Mouse (Mus musculus): ENCODE data around the gene Cnksr1. TPM values are rescaled to one million over a fixed set of nuclear protein-coding genes. Genes with fewer than 3 reads are reported as not detected.
"Not testable (repeated sequence)": the region's sequence is repeated elsewhere in the genome, so short reads cannot be mapped to it uniquely, and the experiment has no call there.

Cnksr1 gene
- 0.35 and 0.68 TPM in 2 replicates for polyA plus RNA-seq (2012; rRNA removed)

DNA sequence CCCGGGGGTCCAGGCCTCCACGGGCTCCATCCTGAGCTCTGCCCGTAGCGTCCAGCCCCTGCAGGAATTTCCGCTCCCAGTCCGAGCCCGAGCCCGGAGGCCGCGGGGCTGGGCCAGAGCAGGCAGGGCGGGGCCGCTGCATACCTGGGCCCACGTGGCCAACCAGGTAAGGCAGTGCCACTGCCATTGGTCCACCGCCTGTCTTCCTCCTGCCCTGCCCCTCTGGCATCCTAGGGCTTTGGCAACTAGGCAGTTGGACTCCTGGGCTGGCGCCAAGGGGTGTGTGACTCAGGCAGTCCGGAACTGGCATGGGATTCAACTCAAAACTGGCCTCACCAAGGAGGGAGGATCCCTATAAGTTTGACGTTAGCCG, at the start of gene Cnksr1:
Gene Cnksr1 (minus strand): TSS at position 121 of the 373 bp plus-strand sequence.
- no peak within 1 kb of the TSS for H3K4me3 ChIP-seq (ENCODE audit: insufficient read depth, low read length)
- H3K4me1 ChIP-seq (ENCODE audit: control insufficient read depth, insufficient read depth, low read length): peaks cover 3% of the 10 kb centered on the region; the same call in 1 of the 2 replicates
- no peak within 1 kb of the TSS for H3K27ac ChIP-seq (ENCODE audit: insufficient read depth, low read length)
- TF ChIP-seq POLR2A (IDR thresholded peaks at IDR 0.05; ENCODE audit: extremely low read depth, insufficient read depth, low read length) (no peak), CTCF (IDR thresholded peaks at IDR 0.05; ENCODE audit: extremely low read depth, insufficient read depth, low read length) (no peak)

DNA sequence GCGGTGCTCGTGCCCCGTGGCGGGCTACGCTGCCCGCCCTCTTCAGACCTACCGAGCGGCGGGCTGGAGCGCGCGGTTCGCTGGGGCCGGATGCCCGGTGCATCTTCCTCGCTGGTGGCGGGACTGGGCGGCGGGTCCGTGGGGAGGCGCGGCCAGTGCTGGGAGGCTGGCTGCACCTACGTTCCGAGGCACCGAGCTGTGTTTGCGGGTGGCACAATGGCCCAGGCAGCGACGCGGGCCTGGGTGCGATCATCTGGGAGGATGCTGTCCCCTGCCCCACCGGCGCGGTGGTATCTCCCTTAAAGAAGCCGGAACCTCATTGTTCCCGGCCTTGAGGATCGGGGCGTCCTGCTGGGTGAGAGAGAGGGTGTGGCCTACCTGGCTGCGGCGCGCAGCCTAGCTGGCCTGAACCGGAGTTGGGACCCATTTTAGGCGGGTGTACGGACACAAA, 49.4 kb upstream of the Cnksr1 start, which contains the start of gene Pdik1l:
Gene Pdik1l (minus strand): TSS at position 321 of the 451 bp plus-strand sequence.
- peak within 1 kb of the TSS; percentile 72 for H3K4me3 ChIP-seq (ENCODE audit: insufficient read depth, low read length)
- H3K4me1 ChIP-seq (ENCODE audit: control insufficient read depth, insufficient read depth, low read length): peaks cover 4% of the 10 kb centered on the region
- TF ChIP-seq CTCF (IDR thresholded peaks at IDR 0.05; ENCODE audit: extremely low read depth, insufficient read depth, low read length) (no peak), POLR2A (IDR thresholded peaks at IDR 0.05; ENCODE audit: extremely low read depth, insufficient read depth, low read length) (0 out of 2 replicates have a peak, but pooled peaks have one; percentile 23)
- H3K27ac ChIP-seq (ENCODE audit: insufficient read depth, low read length): peak within 1 kb of the TSS; percentile 98

DNA sequence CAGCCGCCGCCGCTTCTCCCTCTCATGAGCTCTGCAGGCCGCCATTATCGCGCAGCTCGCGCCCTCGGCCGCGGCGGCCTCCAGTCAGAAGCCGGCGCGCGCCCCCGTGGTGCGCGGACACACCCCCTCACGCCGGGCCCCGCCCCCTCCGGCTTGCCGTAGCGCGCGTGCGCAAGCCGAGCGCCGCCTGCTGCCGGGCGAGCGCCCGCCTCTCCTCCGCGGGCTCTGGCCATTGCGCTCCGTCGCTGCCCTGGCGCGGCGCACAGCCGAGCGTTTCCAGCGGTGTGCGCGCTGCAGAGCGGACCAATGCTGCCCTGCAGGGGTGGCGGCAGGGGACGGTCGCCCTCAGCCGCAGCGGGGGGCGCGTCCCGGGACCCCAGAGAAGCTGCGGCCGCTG, 49.0 kb upstream of the Cnksr1 start:
- Histone ChIP-seq H3K4me1 (ENCODE audit: control insufficient read depth, insufficient read depth, low read length) (peaks cover 4% of the 10 kb centered on the region), H3K27ac (ENCODE audit: insufficient read depth, low read length) (peak overlapping the region; percentile 98), H3K4me3 (ENCODE audit: insufficient read depth, low read length) (peak overlapping the region; percentile 72)
- TF ChIP-seq CTCF (IDR thresholded peaks at IDR 0.05; ENCODE audit: extremely low read depth, insufficient read depth, low read length): no peak
- peak; percentile 69 for TF ChIP-seq POLR2A (IDR thresholded peaks at IDR 0.05; ENCODE audit: extremely low read depth, insufficient read depth, low read length)

DNA sequence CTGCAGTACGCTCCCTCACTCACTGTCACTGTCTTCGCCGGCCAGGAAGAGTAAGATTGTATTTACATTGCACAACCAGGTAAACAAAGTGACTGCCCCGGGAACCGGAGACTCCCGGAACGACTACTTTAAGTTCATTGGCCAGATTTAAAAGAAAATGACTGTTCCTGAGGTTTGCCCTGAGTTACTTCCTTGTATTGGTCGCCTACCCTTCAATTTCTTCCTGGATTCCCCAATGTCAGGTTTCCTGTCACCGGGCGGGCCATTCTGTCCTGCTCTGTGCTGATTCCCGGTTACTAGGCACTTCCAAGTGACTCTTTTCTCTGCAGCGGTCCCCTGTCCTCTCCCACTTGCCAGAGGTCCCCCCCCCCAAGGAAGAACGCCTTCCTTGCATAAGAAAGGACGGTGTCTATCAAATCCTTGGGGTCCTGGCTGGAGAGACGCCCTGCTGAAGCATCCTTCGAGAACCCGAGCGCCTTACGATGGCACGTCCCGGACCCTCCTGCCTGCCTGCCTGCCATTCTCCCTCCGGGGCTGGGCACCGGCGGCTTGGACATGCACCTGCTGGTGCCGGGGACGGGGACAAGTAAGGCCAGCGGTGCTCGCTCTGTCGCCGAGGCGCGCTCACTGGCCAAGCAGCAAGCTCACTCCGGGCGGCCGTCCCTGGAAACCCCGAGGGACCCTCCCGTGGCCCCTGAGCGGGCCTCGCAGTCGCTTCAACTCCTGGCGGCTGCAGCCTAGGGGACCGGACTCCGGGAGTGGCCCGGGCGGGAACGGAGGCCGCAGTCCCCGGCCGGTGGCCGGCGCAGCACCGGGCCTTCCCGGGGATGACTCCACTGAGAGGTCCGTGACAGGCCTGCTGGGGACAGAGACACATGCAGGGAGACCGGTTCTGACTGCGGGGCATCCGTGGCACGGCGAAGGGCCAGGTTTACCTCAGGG, 48.3 kb upstream of the Cnksr1 start:
- Histone ChIP-seq H3K27ac (ENCODE audit: insufficient read depth, low read length) (no peak overlapping the region), H3K4me3 (ENCODE audit: insufficient read depth, low read length) (peak overlapping the region; percentile 72), H3K4me1 (ENCODE audit: control insufficient read depth, insufficient read depth, low read length) (peaks cover 4% of the 10 kb centered on the region)
- TF ChIP-seq POLR2A (IDR thresholded peaks at IDR 0.05; ENCODE audit: extremely low read depth, insufficient read depth, low read length) (no peak), CTCF (IDR thresholded peaks at IDR 0.05; ENCODE audit: extremely low read depth, insufficient read depth, low read length) (no peak)

DNA sequence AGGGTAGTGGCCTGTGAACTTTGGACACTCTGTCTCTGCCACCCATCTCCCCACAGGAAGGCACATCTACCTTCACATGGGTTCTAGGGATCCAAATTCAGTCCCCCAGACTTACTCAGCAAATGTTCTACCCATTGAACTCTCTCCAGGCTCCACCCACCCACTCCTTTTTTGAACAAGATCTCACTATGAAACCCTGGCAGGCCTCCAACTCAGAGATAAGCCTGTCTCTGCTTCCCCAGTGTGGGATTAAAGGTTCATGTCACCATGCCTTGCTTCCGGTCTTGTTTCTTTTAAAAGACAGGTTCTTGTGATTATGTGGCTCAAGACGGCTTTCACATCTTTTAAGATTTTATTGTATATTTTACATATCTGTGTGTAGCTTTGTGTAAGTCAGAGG, 46.7 kb upstream of the Cnksr1 start:
- peaks cover 4% of the 10 kb centered on the region for H3K4me1 ChIP-seq (ENCODE audit: control insufficient read depth, insufficient read depth, low read length)
- H3K27ac ChIP-seq (ENCODE audit: insufficient read depth, low read length): no peak overlapping the region
- TF ChIP-seq POLR2A (IDR thresholded peaks at IDR 0.05; ENCODE audit: extremely low read depth, insufficient read depth, low read length): no peak
- no peak for TF ChIP-seq CTCF (IDR thresholded peaks at IDR 0.05; ENCODE audit: extremely low read depth, insufficient read depth, low read length)
- H3K4me3 ChIP-seq (ENCODE audit: insufficient read depth, low read length): no peak overlapping the region

DNA sequence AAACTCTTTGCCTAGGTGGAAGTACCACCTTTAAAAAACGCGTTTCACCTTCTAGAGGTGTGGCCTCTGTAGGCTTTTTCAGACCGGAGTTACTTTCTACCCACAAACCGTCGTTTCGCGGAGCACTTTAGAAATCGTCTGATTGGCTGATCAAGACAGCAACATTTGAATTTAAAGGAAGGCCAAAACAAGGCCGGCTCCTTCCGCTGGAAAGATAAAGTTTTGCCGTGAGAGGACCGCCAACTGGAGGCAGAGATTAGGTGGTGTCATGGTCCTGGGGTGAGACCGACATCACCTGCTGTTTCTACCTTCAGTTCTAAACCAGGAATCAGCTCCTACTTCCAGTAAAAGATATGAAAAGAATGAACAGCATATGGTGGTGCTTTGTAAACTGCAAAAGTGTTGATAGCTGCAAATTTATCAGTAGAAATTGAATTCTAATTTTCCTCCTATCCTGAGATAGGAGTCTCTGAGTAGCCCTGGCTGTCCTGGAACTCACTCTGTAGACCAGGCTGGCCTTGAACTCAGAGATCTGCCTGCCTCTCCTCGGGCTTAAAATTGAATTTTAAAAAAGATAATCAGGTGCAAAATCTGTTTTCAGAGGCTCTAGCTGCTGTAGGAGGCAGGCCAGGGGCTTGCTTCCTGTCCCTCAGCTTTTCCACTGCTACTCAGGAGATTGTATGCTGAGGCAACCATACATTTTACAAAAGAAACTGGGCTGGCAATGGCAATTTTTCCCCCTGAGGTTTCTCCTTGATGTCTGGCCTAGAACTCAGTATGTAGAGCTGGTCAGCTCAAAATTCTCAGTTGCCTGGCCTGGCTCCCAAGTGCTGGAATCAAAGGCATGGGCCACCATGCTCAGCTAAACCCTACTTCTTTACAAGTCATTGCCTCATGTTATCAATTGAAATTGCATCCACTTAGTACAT, 35.5 kb upstream of the Cnksr1 start:
- H3K4me3 ChIP-seq (ENCODE audit: insufficient read depth, low read length): no peak overlapping the region
- H3K27ac ChIP-seq (ENCODE audit: insufficient read depth, low read length): no peak overlapping the region
- H3K4me1 ChIP-seq (ENCODE audit: control insufficient read depth, insufficient read depth, low read length): no peaks in the 10 kb centered on the region
- TF ChIP-seq POLR2A (IDR thresholded peaks at IDR 0.05; ENCODE audit: extremely low read depth, insufficient read depth, low read length): no peak
- no peak for TF ChIP-seq CTCF (IDR thresholded peaks at IDR 0.05; ENCODE audit: extremely low read depth, insufficient read depth, low read length)

DNA sequence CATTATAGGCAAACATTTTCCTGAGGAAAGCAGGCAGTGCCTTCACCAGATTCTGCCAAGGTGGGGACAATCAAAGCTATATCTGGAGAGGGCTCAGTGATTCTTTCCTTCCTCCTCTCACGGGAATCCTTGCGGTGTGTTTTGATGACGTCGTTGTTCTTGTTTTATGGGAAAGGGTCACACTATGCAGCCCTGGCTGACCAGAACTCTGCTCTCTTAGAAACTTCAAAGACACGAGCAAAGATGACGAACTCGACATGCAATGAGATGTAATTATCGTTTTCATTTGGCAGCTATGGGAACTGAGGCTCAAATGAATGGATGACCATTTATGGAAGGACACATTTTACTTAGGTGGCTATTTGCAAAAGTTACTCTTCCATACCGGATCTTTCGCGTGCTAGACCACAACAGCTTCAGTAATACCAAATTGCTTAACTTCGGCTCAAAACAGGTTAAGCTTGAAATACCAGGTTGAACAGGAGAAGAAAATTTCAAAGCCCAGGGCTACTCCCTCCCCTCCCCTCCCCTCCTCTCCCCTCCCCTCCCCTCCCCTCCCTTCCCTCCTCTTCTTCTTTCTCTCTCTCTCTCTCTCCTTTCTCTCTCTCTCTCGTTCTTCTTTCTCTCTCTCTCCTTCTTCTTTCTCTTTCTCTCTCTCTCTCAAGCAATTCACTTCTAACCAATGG, 34.7 kb upstream of the Cnksr1 start:
- Histone ChIP-seq H3K4me3 (ENCODE audit: insufficient read depth, low read length) (no peak overlapping the region), H3K27ac (ENCODE audit: insufficient read depth, low read length) (no peak overlapping the region), H3K4me1 (ENCODE audit: control insufficient read depth, insufficient read depth, low read length) (no peaks in the 10 kb centered on the region)
- no peak for TF ChIP-seq CTCF (IDR thresholded peaks at IDR 0.05; ENCODE audit: extremely low read depth, insufficient read depth, low read length)

DNA sequence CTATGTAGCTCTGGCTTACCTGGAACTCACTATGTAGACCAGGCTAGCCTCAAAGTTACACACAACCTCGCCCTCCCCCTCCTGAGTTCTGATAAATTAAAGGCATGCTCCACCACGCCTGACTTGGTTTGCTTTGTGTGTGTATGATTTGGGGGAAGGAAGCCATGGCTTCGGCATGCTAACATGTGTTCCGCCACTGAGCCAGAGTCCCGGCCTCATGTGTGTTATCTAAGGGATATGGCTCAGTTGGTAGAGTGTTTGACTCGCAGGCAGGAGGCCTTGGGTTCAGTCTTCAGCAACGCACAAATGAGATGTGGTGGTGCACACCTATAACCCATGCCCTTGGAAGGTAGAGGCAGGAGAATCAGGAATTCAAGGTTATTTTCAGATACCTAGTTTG, 33.8 kb upstream of the Cnksr1 start:
- Histone ChIP-seq H3K27ac (ENCODE audit: insufficient read depth, low read length) (no peak overlapping the region), H3K4me1 (ENCODE audit: control insufficient read depth, insufficient read depth, low read length) (no peaks in the 10 kb centered on the region), H3K4me3 (ENCODE audit: insufficient read depth, low read length) (no peak overlapping the region)
- TF ChIP-seq CTCF (IDR thresholded peaks at IDR 0.05; ENCODE audit: extremely low read depth, insufficient read depth, low read length) (no peak), POLR2A (IDR thresholded peaks at IDR 0.05; ENCODE audit: extremely low read depth, insufficient read depth, low read length) (no peak)

DNA sequence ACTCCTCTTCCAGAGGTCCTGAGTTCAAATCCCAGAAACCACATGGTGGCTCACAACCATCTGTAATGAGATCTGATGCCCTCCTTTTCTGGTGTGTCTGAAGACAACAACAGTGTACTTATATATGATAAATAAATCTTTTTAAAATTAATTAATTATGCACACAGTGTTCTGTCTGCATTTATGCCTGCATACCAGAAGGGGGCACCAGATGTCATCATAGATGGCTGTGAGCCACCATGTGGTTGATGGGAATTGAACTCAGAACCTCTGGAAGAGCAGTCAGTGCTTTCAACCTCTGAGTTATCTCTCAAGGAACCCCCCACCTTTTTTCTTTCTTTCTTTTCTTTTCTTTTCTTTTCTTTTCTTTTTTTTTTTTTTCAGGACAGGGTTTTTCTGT, 31.4 kb upstream of the Cnksr1 start:
- H3K4me3 ChIP-seq (ENCODE audit: insufficient read depth, low read length); H3K27ac ChIP-seq (ENCODE audit: insufficient read depth, low read length); H3K4me1 ChIP-seq (ENCODE audit: control insufficient read depth, insufficient read depth, low read length): not testable (repeated sequence)

All from cortical plate, adult 2 months (tissue).